Mouse (Mus musculus) right cerebral cortex, adult 18-20 months (tissue): ENCODE measurements around the gene Rplp0.
"Not testable (repeated sequence)": the region's sequence is repeated elsewhere in the genome, so short reads cannot be mapped to it uniquely, and the experiment has no call there.

Experiments used
- DNase-seq: peaks from one replicate; pipeline ENCODE4 v3.0.0; 2022; ENCODE audit warnings: mixed read lengths

The Rplp0 gene

DNA sequence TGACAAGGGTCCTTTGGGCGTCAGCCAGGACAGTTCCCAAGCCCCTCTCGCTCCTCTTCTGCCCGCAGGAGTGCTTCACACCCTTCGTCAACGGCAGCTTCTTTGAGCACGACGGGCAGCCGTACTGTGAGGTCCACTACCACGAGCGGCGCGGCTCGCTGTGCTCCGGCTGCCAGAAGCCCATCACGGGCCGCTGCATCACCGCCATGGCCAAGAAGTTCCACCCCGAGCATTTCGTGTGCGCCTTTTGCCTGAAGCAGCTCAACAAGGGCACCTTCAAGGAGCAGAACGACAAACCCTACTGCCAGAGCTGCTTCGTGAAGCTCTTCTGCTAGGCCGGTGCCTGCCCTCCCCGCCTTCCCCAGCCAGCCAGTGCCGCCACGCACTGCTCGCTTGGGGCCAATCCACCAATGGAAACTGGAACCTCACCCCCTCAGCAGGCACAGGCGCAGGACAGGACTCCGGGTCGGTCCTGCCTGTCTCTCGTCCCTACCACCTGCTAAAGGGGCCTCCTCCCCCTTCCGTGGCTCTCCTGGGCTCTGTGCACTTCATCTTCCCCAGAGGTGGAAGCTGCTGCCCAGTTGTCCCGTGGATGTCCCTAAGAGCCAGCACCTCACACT lies 5.4 kb upstream of the Rplp0 start:
- no peak for DNase-seq

DNA sequence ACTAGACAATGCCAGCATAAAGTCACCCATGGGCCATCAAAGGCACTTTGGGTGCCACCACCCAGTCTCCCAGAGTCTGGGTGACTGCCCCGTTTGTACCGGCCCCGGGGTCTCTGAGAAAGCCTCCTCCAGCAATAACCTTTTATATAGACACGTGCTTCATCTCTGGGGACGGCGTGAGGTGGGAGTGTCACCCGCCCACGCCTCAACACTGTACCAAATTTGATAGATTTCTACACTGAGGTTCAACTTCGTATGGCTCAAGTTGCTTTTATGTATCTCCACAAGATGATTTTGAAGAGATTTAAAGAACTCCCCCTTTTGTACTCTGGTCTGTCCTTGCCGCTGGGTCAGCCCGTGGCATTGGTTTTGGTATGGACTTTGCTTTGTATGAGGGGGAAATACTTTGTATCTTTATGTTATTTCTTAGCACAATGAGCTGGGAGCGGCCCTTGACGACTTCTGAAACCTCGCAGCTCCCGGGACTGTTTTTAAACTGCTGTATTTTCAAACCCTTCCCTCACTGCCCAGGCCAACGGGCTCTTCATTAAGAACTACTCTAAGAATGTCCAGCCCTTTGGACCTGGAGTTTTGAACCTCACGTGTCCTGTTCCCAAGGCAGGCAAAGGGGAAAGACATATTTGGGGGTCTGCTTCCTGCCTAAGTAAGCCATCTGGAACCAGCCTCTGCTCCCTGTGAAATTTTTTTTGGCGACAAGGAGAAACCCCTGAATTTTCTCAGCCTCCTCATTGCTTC lies 4.6 kb upstream of the Rplp0 start:
- DNase-seq, result no peak

DNA sequence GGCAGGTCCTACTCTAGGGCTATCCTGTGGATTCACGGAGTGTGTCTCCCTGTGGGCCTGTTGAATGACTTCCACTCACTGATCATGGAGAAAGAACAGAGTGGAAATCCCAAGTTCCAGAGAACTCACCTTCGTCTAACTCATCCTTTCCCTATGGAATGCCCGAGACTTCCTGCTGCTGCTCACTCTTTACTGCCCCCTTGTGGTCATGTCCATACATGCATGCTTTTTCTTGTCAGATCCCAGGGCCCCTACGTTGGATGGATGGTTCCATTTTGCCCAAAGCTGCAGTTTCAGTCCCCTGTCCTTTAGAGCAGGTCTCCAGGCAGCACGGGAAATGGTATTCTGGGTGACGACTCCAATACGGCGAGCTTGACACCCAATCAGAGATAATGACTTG lies 3.0 kb upstream of the Rplp0 start:
- DNase-seq, result peak; percentile 70

DNA sequence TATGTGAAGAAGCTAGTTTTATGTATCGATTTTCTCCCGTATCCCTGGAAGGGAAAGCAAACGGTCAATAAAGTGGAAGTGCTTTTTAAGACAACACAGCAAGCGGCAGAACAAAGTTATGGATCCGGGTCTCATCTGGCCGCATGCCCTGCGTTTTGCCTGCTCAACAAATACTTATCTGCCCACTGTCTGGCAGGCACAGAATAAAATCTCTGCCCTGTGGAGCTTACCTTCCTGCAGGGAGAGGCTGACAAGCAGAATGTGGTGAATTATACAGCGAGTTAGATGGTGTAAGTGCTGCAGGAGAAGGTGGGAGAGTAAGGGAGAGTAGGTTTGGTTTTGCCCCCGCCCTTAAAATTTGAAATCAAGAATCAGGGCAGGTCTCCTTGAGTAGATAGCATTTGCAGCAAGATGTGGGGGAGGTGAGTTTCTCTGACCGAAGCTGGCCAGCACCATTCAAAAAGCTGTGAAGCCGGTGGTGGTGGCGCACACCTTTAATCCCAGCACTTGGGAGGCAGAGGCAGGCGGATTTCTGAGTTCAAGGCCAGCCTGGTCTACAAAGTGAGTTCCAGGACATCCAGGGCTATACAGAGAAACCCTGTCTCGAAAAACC lies 979 bp upstream of the Rplp0 start:
- DNase-seq, result no peak

DNA sequence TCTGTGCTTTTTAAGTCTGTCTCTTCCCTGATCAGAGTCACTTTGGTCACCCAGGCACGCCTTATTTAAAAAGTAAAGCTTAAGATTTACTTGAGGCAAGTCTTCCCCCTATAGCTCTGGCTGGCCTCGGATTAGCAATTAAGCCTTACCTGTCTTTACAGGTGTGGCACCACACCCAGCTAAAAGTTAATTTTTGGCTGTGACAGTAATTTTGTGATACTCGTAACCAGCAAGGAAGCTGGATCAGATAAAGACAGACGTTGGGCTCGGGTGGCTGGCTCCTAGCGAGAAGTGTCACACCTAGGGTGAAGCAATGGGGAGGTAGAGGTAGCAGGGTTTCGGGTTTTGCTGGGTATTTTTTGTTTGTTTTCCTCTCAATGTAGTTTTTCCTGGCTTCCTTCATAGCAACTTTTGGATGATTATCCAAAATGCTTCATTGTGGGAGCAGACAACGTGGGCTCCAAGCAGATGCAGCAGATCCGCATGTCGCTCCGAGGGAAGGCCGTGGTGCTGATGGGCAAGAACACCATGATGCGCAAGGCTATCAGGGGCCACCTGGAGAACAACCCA lies 1.2 kb downstream of the Rplp0 start:
- no peak for DNase-seq

DNA sequence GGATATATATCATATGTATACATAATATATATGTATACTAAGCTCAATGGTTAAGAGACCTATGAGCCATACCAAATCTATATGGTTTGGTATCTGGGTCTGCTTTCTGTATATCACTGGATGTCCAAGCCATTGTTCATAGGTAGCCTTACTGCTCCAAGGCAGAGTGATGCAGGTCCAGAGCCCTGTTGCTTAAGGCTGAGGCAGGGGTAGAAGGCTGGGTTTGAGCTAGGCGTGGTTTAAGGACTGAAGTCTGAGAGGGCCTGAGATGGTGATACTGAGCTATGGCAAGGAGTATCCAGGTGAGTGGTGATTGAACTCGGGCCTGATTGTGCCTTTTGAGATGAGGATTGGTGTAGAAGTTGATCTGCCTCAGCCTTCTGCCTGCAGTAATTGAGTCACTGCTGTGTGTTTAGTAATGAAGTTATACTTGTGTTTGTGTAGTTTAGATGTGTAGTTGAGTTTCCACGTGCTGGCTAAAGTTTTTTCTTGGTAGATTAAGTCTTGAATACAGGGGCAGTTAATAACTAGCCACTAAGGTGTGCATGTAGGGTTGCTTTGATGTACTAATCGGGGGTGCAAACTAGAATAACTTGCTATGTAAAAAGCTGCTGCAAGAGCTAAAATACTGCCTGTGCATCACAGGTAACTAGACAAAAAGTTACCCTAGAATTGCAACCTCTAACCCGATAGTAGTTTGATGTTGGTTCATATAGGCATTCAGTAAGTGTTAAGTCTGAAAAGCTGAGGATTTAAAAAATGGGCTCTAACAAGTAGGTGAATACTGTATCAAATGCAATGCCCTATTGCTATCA lies 4.7 kb downstream of the Rplp0 start:
- no peak for DNase-seq

DNA sequence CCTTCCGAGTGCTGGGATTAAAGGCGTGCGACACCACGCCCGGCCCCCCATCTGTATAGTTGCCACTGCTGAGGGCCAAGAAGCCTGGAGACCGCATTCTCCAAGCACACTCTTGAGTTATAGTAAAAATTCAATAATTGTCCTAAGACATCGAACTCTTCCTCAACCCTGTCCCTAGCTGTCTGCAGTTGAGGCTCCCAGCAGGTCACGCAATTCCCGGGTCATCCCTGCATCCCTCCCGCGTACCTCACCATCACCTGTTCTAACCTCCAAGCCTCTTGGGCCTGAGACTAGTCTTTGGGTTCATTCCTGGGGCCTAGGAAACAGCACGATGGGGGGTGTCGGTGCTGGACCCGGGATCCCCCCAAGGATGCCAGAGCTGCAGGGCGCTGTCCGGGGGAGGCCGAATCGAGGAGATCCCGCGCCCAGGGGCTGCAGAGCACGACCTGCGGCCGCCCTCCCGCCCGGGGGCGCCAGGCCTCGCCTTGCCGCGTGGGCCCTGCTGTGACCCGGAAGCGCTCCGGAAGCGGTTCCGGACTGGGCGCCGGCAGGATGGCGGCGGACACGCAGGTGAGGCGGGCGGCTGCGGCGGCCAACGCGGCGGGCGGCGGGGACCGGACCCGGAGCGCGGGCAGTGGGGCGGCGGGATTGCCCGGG lies 5.6 kb downstream of the Rplp0 start, which contains the start of gene Gcn1l1:
Gene Gcn1l1 (plus strand): TSS at position 518 of the 657 bp plus-strand sequence.
- DNase-seq, result peak; percentile 81

DNA sequence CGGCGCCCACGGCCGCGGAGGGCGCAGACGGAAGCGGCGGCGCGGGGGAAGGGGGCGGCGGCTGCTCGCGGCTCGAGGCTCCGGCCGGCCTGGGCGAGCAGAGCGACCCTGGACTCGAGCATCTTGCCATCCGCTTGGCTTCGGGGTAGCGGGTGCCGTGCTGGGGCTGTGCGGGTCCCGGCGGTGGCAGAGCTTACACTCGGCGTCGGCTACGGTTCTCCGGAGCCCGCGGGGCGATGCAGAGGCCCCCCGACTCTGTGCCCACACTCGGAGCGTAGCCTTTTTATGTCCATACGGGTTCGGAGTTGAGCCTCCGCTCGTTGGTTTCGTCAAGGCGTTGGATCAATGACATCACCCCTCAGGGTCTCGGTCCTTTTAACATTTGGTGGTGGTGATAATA lies 6.1 kb downstream of the Rplp0 start:
- DNase-seq, result no peak

DNA sequence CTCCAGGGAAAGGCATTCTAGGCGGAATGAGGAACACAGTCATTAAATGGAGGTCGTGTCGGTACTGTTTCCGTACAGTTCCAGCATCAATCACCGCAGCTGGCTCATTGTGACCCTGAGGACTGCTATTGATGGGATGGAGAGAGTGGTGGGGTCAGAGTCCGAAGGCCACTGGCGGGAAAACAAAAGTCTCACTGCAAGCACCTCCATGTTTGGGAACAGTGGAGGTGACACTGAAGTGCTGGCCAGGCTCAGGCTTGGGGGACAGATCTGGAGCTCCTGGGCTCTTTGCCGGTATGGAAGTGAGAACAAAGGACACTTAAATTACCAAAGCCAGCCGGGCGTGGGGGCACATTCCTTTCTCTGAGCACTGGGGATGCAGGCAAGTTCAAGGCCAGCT lies 9.4 kb downstream of the Rplp0 start:
- no peak for DNase-seq

DNA sequence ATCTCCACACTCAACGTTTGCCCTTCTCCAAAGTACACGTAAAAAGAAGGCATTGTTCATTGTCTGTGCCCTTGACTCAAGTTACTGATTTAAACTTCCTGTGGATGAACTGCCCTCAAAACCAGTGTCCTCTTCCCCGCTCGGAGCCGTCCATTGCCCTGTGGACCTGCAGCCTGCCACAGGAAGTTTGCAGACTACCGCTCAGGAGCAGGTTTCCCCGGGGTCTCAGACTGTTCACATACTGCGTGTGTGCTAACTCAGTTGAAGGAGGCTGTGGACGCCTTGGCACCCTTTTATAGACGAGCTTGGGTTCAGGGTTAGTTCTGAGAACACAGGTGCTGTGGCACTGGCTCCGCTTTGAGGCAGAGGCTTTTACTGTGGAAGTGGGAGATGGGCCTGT lies 10.0 kb downstream of the Rplp0 start:
- DNase-seq, result no peak

DNA sequence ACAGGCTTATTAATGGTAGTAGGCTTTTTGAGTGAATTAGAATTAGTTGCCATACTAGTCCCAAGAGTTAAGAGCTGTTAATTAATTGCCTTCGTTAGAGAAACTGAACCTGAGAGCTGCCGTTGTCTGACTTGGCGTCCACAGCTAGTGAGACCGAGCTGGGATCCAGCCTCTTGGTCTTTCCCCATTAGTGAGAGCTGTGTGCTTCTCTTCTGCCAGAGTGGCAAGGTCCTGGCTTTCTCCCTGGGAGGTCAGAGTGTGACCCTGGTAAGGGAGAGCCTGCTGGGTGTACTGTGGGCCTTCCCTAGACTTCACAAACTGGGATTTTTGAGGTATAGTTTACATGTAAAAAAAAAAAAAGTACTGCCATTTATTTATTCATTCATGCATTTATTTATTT lies 10.5 kb downstream of the Rplp0 start:
- DNase-seq, result no peak

DNA sequence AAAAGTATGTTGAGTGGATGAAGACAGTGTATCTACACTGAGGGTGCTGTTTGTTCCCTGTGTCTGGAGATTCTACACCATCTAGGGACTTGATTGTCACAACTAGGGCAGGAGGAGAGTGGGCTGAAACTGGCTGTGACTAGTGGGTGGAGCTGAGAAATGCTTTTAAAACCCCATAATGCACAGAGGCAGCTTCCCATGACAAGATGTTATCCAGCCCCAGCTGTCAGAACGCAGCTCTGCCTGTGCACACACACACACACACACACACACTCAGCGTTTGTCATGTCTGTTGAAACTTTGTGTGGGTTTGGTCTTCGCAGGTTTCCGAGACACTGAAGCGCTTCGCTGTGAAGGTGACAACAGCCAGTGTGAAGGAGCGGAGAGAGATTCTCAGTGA lies 11.8 kb downstream of the Rplp0 start:
- DNase-seq, result peak; percentile 86

DNA sequence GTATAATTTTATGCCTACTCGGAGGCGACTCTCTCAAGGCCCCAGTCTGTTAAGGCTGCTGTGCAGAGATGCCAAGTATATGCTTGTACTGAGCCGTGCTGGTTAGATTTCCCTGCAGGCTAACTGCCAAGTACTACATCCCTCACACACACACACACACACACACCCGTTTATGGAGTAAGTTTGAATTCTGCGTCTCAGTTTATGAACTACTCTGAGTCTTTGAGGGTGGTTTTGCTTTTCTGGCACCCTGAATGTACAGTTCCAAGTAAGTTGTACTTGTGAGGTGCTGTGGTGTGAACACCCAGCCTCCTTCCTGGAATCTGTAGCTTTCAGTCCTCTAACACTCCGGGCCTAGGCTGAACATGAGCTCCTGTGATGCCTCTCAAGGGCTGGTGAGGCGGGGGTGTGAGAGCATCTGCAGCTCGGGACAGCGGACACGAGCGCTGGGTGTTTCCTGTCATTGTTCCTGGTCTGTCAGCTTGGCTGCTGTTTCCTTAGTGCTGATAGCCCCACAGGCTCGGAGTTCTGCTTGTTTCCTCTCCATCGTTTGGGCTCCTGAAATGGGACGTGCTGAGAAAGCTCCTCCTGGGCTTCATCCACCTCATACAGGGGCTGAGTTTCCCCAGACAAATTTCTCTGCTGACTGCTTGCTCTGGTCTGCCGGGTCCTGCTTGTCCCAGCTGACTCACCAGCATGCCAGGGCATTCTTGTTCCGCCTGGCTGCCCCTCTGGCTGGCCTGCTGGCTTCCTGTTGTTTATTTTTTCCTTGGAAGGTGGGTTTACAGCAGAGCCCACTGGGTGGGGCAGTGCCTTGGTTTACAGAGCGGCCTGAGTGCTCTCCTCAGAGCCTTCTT lies 13.6 kb downstream of the Rplp0 start:
- peak; percentile 56 for DNase-seq

DNA sequence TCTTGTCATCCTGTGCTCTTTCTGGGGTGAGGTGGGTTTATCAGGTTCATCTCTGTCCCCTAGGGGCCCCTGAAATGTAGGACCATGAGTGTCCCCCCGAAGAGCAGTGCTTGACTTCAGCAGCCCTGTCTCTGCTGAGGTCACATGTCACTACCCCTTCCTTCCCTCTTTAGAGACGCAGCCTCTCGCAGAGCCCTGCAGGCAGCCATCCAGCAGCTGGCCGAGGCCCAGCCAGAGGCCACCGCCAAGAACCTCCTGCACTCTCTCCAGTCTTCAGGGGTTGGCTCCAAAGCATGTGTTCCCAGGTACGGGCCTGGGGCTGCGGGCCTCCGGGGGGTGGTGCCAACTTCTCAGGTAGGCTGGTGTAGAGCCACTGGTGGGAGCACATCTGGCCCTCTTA lies 15.7 kb downstream of the Rplp0 start:
- no peak for DNase-seq

DNA sequence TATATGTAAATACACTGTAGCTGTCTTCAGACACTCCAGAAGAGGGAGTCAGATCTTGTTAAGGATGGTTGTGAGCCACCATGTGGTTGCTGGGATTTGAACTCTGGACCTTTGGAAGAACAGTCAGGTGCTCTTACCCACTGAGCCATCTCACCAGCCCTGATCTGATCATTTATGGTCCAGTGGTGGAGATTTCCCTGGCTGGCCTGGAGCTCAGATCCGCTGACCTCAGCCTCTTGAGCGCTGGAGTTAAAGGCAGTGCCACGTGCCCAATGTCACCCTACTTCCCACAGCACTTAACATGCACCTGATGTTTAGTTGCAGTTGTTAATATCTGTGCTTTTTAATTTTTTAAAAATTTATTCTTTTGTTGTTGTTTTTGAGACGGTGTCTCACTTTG lies 18.4 kb downstream of the Rplp0 start:
- not testable (repeated sequence) for DNase-seq

DNA sequence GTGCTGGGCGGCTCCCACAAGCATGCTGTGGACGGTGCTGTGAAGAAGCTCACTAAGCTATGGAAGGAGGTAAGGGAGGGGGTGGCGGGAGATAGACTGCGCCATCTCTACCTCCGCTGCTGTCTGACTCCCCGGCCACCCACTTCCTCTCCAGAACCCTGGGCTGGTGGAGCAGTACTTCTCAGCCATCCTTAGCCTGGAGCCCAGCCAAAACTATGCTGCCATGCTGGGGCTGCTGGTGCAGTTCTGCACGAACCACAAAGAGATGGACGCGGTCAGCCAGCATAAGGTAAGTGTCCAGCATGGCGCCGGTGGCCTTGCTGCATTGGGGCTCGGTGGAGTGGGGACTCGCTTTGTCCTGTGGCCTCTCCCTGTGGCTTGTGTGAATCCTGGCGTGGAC lies 19.7 kb downstream of the Rplp0 start:
- peak; percentile 49 for DNase-seq

DNA sequence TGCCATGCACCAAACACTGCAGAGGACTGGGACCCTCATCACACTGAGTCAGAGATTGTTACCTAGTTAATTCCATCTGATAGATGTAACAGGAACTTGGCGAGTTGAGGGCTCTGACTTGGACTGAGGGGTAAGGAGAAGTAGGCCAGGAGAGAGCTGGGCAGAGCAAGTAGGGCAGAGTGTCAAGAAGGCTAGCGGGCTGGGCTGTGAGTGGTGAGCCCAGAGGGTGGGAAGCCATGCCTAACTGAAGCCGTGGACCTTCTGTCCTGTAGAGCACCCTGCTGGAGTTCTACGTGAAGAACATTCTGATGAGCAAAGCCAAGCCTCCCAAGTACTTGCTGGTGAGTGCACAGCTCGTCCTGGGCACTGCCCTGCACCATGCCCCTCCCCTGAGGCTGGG lies 20.1 kb downstream of the Rplp0 start:
- DNase-seq, result no peak

DNA sequence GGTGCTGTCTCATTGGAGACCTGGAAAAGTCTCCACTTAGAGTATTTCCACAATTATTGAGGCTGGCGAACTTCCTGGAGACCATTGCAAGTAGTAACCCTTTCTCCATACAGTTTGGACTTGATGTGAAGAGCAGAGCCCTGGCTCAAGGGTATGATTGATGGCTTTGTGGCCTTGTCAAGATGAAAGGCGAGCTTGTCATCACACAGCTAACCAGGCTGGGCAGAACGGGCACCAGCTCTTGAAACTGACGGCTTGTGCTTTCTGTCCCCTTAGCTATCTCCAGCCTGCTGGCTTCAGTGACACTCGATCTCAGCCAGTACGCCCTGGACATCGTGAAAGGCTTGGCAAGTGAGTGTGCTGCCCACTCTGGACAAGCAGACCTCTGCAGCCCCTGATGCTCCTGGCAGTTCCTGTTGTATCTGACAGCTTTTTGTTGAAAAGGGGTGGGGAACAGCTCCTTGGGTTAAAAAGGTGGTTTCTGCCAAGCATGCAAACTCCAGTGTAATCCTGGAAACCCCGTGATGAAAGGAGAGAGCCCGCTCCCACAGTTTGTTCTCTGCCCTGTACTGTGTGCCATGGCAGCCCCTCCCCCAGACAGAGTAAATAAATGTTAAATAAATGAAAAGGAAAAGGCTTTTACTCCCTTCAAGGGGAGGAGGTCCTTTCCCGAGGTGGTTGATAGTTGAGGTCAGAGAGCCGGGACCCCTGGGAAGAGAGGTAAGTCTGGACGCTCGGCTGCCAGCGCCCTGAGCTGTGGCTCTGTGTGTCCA lies 21.1 kb downstream of the Rplp0 start:
- no peak for DNase-seq

DNA sequence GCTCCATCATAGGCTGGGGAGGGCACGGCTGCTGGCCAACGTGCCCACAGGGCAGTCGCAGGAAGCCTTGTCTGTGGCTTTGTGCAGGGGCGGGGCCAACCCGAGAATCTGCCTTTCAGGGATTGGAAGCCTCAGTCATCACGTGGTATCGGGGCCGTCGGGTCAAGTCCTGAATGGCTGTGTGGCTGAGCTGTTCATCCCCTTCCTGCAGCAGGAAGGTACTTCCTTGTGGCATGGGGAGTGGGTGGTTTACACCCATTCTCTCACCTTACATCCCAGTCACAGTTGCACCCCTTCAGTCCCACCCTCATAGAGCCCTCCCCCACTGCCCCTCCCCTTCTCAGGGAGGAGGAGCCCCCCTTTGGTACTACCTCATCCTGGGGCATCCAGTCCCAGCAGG lies 22.4 kb downstream of the Rplp0 start:
- no peak for DNase-seq

DNA sequence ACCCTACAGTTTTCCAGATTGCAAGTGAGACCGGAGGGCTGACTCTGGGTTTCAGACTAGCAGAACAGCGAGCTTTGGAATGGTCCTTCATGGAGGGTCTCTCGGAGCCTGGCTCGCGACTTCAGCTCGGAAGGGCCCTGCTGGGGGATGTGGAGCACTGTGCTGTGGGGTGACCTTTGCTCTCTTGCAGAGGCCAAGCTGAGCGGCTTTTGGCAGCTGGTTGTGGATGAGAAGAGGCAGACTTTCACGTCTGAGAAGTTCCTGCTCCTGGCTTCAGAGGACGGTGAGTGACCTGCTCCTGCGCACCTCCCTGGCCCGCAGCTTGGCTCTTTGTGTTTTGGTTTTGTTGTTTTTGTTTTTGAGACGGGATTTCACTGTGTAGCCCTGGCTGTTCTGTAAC lies 26.3 kb downstream of the Rplp0 start:
- DNase-seq, result no peak

DNA sequence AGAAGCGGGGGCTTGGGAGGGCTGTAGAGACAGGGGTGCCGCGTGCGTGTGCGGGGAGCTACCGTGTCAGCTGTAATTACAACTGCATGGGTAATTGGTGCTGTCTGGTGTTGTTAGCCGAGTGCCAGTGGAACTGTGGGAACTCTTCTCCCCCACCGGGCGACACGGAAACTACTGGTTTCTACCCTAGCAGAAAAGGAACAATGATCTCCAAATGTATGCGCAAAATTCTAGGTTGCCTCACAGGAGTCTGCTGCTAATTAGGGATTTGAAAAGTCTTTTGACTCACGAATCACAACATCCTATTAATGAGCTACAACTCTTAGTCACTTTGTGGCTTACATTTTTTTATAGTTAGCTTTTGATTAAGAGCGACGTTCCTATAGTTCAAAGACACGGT lies 26.9 kb downstream of the Rplp0 start:
- DNase-seq, result peak; percentile 35
